Comparison of ENCODE assay signal across 8 mouse cellular contexts in the genomic region with DNA sequence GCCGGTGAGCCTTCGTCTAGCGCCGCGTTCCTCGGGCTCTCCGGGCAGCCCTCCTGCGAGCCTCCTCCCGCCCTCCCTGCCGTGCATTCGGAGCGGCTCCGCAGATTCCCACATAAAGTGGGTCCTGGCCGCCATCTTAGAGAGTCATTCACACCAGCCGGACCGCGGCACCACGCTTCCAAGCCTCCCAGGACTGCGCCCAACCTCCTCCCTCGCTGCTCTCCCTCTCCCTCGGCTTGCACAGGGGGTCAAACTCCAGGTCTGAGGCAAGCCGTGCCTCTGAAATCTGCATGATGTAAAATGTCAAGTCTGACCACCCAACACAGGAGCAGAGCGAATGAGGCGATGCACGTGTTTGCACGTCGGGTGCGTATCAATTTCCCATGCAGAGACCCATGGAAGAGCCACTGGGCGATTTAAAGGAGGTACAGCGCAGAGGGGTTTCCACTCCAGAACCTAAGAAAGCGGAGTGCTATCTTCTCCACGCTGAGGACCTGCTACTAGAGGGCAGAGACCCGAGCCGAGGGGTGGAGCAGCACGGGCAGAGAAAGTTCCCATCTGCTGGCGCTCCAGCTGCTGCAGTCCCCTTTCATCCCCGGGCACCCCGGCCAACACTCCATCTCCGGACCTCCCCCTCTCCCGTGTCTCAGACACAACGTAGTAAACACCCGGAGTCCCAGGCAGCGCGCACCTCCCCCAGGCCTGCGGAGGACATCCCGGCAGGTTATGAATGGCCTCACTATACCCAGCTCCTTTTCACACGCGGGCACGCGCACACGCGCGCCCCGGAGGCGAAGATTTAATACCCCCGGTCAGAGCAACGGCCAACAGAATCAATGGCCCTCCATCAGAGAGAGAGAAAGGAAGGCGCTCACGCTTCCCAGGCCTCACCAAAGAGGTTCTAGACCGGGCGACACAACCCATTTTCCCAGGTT. TPM values are rescaled to one million over a fixed set of nuclear protein-coding genes. Genes with fewer than 3 reads are reported as not detected.
DNase-seq lines count a peak whose midpoint lies in the region; ATAC-seq and TF ChIP-seq lines count a peak whose summit lies in the region.

No protein-coding gene starts in this region.

- H3K9me3 ChIP-seq in intestine, embryonic 15.5 days = no peaks in the 10 kb centered on the region
- H3K9me3 ChIP-seq in midbrain, embryonic 10.5 days (replicated peaks) = no peaks in the 10 kb centered on the region

- intact Hi-C loops in left cerebral cortex, postnatal 36 days (cut with DNase I) = loop anchor here (5.0 kb wide), 1 partner anchor 34 kb away; no protein-coding TSS in a partner anchor

- H3K27me3 ChIP-seq in intestine, embryonic 15.5 days (replicated peaks) = no peaks in the 10 kb centered on the region
- H3K27me3 ChIP-seq in midbrain, embryonic 10.5 days (ENCODE audit: low read depth, poor library complexity, severe bottlenecking) = no peaks in the 10 kb centered on the region

- ATAC-seq in CD4-positive, CD25-positive, alpha-beta regulatory T cell, adult 4 months = no peak
- ATAC-seq in intestine, embryonic 15.5 days = peak; percentile 37

- TF ChIP-seq POLR2A in cortical plate, adult 2 months (IDR thresholded peaks at IDR 0.05; ENCODE audit: extremely low read depth, insufficient read depth, low read length) = peak; percentile 19; the same call in 1 of the 2 replicates

- TF ChIP-seq CTCF in cortical plate, adult 2 months (IDR thresholded peaks at IDR 0.05; ENCODE audit: extremely low read depth, insufficient read depth, low read length) = no peak

- peak overlapping the region; percentile 55 for H3K4me3 ChIP-seq in cortical plate, adult 2 months (ENCODE audit: insufficient read depth, low read length)
- H3K4me3 ChIP-seq in intestine, embryonic 15.5 days (replicated peaks) = peak overlapping the region; percentile 94
- H3K4me3 ChIP-seq in midbrain, embryonic 10.5 days = peak overlapping the region; percentile 98

- peak overlapping the region; percentile 94 for H3K4me2 ChIP-seq in intestine, embryonic 15.5 days (replicated peaks)

- under 1% methylated on average over 61 of the region's 61 CpGs for WGBS in intestine, embryonic 15.5 days
- WGBS in midbrain, embryonic 10.5 days = under 1% methylated on average over 61 of the region's 61 CpGs

- peak overlapping the region; percentile 12; the same call in 1 of the 2 replicates for H3K27ac ChIP-seq in cortical plate, adult 2 months (ENCODE audit: insufficient read depth, low read length)
- H3K27ac ChIP-seq in intestine, embryonic 15.5 days = peak overlapping the region; percentile 97
- H3K27ac ChIP-seq in midbrain, embryonic 10.5 days (replicated peaks) = peak overlapping the region; percentile 94

- H3K4me1 ChIP-seq in cortical plate, adult 2 months (ENCODE audit: control insufficient read depth, insufficient read depth, low read length) = peaks cover 3% of the 10 kb centered on the region; the same call in 1 of the 2 replicates
- peaks cover 7% of the 10 kb centered on the region for H3K4me1 ChIP-seq in intestine, embryonic 15.5 days (replicated peaks)
- peaks cover 57% of the 10 kb centered on the region for H3K4me1 ChIP-seq in midbrain, embryonic 10.5 days

- peak; percentile 43 for DNase-seq in CD4-positive, CD25-positive, alpha-beta regulatory T cell, adult 2 months (ENCODE audit: low read depth, low spot score)
- peak; percentile 40 to 52 for DNase-seq in gastrocnemius, adult 8-10 months (ENCODE audit: low spot score in 2 of 2)
- DNase-seq in left cerebral cortex, postnatal 36 days (ENCODE audit: low spot score in 2 of 2) = peak; percentile 67 to 75
- DNase-seq in midbrain, embryonic 10.5 days (ENCODE audit: low spot score) = peak; percentile 84
- DNase-seq in spleen, adult 12 weeks (ENCODE audit: low spot score) = peak; percentile 49

- no peaks in the 10 kb centered on the region for H3K36me3 ChIP-seq in intestine, embryonic 15.5 days
- no peaks in the 10 kb centered on the region for H3K36me3 ChIP-seq in midbrain, embryonic 10.5 days

- peak overlapping the region; percentile 95 for H3K9ac ChIP-seq in intestine, embryonic 15.5 days

RNA-seq across cellular contexts. Expression of a gene that starts 1.8 kb away (rescaled TPM):
- 10 to 100 TPM; 12.1 to 18.5 TPM for polyA plus RNA-seq in CD4-positive, CD25-positive, alpha-beta regulatory T cell, adult 4 months (2017; shearing (Covaris generic))
- polyA plus RNA-seq in cortical plate, adult 2 months (2012; rRNA removed) = 12.4 and 13.0 TPM in 2 replicates
- 10 to 100 TPM; 17.0 to 23.9 (median 23.5) TPM for total RNA-seq in gastrocnemius, adult 8-10 months (2022)
- polyA plus RNA-seq in intestine, embryonic 15.5 days (2015; fragmentation: Nextera tagmentation; extraction: Ambion mirVana) = 7.4 and 10.5 TPM in 2 replicates
- 10 to 100 TPM; 50.8 to 72.8 TPM for total RNA-seq in left cerebral cortex, postnatal 36 days (2021)
- 12.3 and 14.8 TPM in 2 replicates for polyA plus RNA-seq in midbrain, embryonic 10.5 days (2016; fragmentation: Nextera tagmentation; extraction: Ambion mirVana)

Comparison
In these comparisons a context has a peak if more than half of its experiments do, and no peak if none do; other contexts are left out.
1. H3K27ac ChIP-seq: peak in every context shown above with its lines; median percentile 97 in intestine, embryonic 15.5 days; 94 in midbrain, embryonic 10.5 days; 12 in cortical plate, adult 2 months.